Mouse (Mus musculus) kidney, embryonic 15.5 days (tissue): ENCODE data around the gene Colec11. TPM values are rescaled to one million over a fixed set of nuclear protein-coding genes. Genes with fewer than 3 reads are reported as not detected.

Experiments
- ATAC-seq: fragments of 200-750 bp; cut with Nextera tagmentation; replicated peaks from 2 replicates; pipeline ENCODE4 v1.8.0; 2017; ENCODE audit warnings: moderate TSS enrichment; ENCODE audit not compliant: low FRiP score
- H3K27ac ChIP-seq: fragments of 300-500 bp; sonication (generic); 2 replicates; pipeline ENCODE4 v1.5.1; 2015; ENCODE audit warnings: mild to moderate bottlenecking, inconsistent platforms
- H3K27me3 ChIP-seq: fragments of 300-500 bp; sonication (generic); 2 replicates; pipeline ENCODE4 v1.6.1; 2015; ENCODE audit warnings: inconsistent platforms
- H3K36me3 ChIP-seq: fragments of 300-500 bp; sonication (generic); 2 replicates; pipeline ENCODE4 v1.6.1; 2015; ENCODE audit warnings: inconsistent platforms
- H3K4me1 ChIP-seq: fragments of 300-500 bp; sonication (generic); 2 replicates; pipeline ENCODE4 v1.6.1; 2015; ENCODE audit warnings: inconsistent platforms
- H3K4me2 ChIP-seq: fragments of 300-500 bp; sonication (generic); 2 replicates; pipeline ENCODE4 v1.6.1; 2015; ENCODE audit warnings: moderate library complexity, mild to moderate bottlenecking, inconsistent platforms
- H3K4me3 ChIP-seq: fragments of 300-500 bp; sonication (generic); replicated peaks from 2 replicates; pipeline ENCODE4 v1.5.1; 2015; ENCODE audit warnings: mild to moderate bottlenecking, inconsistent platforms
- H3K9ac ChIP-seq: fragments of 300-500 bp; sonication (generic); 2 replicates; pipeline ENCODE4 v1.6.1; 2015; ENCODE audit warnings: mild to moderate bottlenecking, inconsistent platforms
- H3K9me3 ChIP-seq: fragments of 300-500 bp; sonication (generic); replicated peaks from 2 replicates; pipeline ENCODE4 v1.6.1; 2016; ENCODE audit warnings: inconsistent platforms
- WGBS: fragments of 180-500 bp; shearing (Covaris S2); methylation state at CpG from one replicate; pipeline ENCODE4 v1.1.7; 2015; ENCODE audit warnings: mixed read lengths; 5-methylcytosine and 5-hydroxymethylcytosine counted together
- polyA plus RNA-seq: library from polyadenylated mRNA; unstranded; fragments of >200 nt; fragmentation: Nextera tagmentation; extraction: Ambion mirVana; gene quantifications from 2 replicates; pipeline ENCODE4 v1.2.1, GENCODE M21; 2015

Gene Colec11
- polyA plus RNA-seq, 1 experiment from 2014 or later, result 4.8 TPM

GRCm38 (mm10) chr12:28598110-28598509 is 25.1 kb downstream of the Colec11 start:
- Histone ChIP-seq H3K36me3 (no peaks in the 10 kb centered on the region), H3K4me2 (no peak overlapping the region), H3K9ac (no peak overlapping the region), H3K27me3 (peaks cover 5% of the 10 kb centered on the region; the same call in 1 of the 2 replicates), H3K27ac (no peak overlapping the region), H3K4me1 (no peaks in the 10 kb centered on the region), H3K9me3 (no peaks in the 10 kb centered on the region), H3K4me3 (no peak overlapping the region)
- WGBS, result 34% methylated on average over 3 of the region's 3 CpGs
- ATAC-seq, result no peak

GRCm38 (mm10) chr12:28597699-28598098 is 25.5 kb downstream of the Colec11 start:
- Histone ChIP-seq H3K36me3 (no peaks in the 10 kb centered on the region), H3K27me3 (peaks cover 5% of the 10 kb centered on the region; the same call in 1 of the 2 replicates), H3K9me3 (no peaks in the 10 kb centered on the region), H3K9ac (no peak overlapping the region), H3K4me3 (no peak overlapping the region), H3K4me2 (no peak overlapping the region), H3K4me1 (no peaks in the 10 kb centered on the region), H3K27ac (no peak overlapping the region)
- WGBS, result 65% methylated on average over 9 of the region's 9 CpGs
- no peak for ATAC-seq

- no peak overlapping the region for H3K4me2 ChIP-seq
- H3K9me3 ChIP-seq, result no peaks in the 10 kb centered on the region
- no peak for ATAC-seq
- H3K9ac ChIP-seq, result no peak overlapping the region
- H3K4me3 ChIP-seq, result no peak overlapping the region
- H3K27ac ChIP-seq, result no peak overlapping the region
- no peaks in the 10 kb centered on the region for H3K27me3 ChIP-seq
- no peaks in the 10 kb centered on the region for H3K36me3 ChIP-seq
- H3K4me1 ChIP-seq, result no peaks in the 10 kb centered on the region
These were observed 26.3 kb downstream of the Colec11 start for GRCm38 (mm10) chr12:28596851-28597250.

- ATAC-seq, result no peak
- Histone ChIP-seq H3K9me3 (no peaks in the 10 kb centered on the region), H3K27me3 (peaks cover 17% of the 10 kb centered on the region), H3K4me3 (no peak overlapping the region), H3K36me3 (no peaks in the 10 kb centered on the region), H3K9ac (no peak overlapping the region), H3K4me1 (peaks cover 17% of the 10 kb centered on the region), H3K27ac (no peak overlapping the region), H3K4me2 (no peak overlapping the region)
- WGBS, result 45% methylated on average over 13 of the region's 13 CpGs
These were observed 32.7 kb downstream of the Colec11 start for GRCm38 (mm10) chr12:28590428-28590827.

- Histone ChIP-seq H3K4me2 (peak overlapping the region; percentile 66), H3K9ac (no peak overlapping the region), H3K4me1 (peaks cover 17% of the 10 kb centered on the region), H3K4me3 (peak overlapping the region; percentile 46), H3K9me3 (no peaks in the 10 kb centered on the region), H3K27me3 (peaks cover 17% of the 10 kb centered on the region), H3K36me3 (no peaks in the 10 kb centered on the region), H3K27ac (no peak overlapping the region)
- peak; percentile 95 for ATAC-seq
- 9% methylated on average over 24 of the region's 24 CpGs for WGBS
These were observed 33.9 kb downstream of the Colec11 start for GRCm38 (mm10) chr12:28589090-28589868.

GRCm38 (mm10) chr12:28587949-28588348 is 35.2 kb downstream of the Colec11 start:
- Histone ChIP-seq H3K27me3 (peaks cover 17% of the 10 kb centered on the region), H3K9ac (no peak overlapping the region), H3K36me3 (no peaks in the 10 kb centered on the region), H3K4me3 (no peak overlapping the region), H3K4me2 (no peak overlapping the region), H3K27ac (no peak overlapping the region), H3K4me1 (peaks cover 17% of the 10 kb centered on the region), H3K9me3 (no peaks in the 10 kb centered on the region)
- 81% methylated on average over 6 of the region's 6 CpGs for WGBS
- ATAC-seq, result no peak

- 0 out of 2 replicates have a peak, but pooled peaks cover 3% of the 10 kb centered on the region for H3K4me1 ChIP-seq
- no peak overlapping the region for H3K9ac ChIP-seq
- H3K4me2 ChIP-seq, result no peak overlapping the region
- H3K27me3 ChIP-seq, result peaks cover 9% of the 10 kb centered on the region; the same call in 1 of the 2 replicates
- no peak overlapping the region for H3K4me3 ChIP-seq
- ATAC-seq, result no peak
- H3K36me3 ChIP-seq, result no peaks in the 10 kb centered on the region
- no peak overlapping the region for H3K27ac ChIP-seq
- no peaks in the 10 kb centered on the region for H3K9me3 ChIP-seq
- WGBS, result 68% methylated on average over 3 of the region's 3 CpGs
These were observed 39.1 kb downstream of the Colec11 start for GRCm38 (mm10) chr12:28584036-28584435.

GRCm38 (mm10) chr12:28582423-28582822 is 40.8 kb downstream of the Colec11 start, which contains the start of gene Allc:
TSS of gene Allc (minus strand) at chr12:28582523.
- no peaks in the 10 kb centered on the region for H3K4me1 ChIP-seq
- no peak for ATAC-seq
- no peaks in the 10 kb centered on the region for H3K27me3 ChIP-seq
- H3K9me3 ChIP-seq, result no peaks in the 10 kb centered on the region
- no peak within 1 kb of the TSS for H3K9ac ChIP-seq
- H3K4me2 ChIP-seq, result no peak within 1 kb of the TSS
- no peaks in the 10 kb centered on the region for H3K36me3 ChIP-seq
- H3K27ac ChIP-seq, result no peak within 1 kb of the TSS
- WGBS, result 83% methylated on average over 8 of the region's 8 CpGs
- H3K4me3 ChIP-seq, result no peak within 1 kb of the TSS

GRCm38 (mm10) chr12:28579132-28579531 is 44.0 kb downstream of the Colec11 start:
- WGBS, result 33% methylated on average over 4 of the region's 4 CpGs
- Histone ChIP-seq H3K27me3 (no peaks in the 10 kb centered on the region), H3K36me3 (no peaks in the 10 kb centered on the region), H3K9me3 (no peaks in the 10 kb centered on the region), H3K4me3 (no peak overlapping the region), H3K4me1 (no peaks in the 10 kb centered on the region), H3K27ac (no peak overlapping the region), H3K4me2 (no peak overlapping the region), H3K9ac (no peak overlapping the region)
- no peak for ATAC-seq

GRCm38 (mm10) chr12:28578147-28578546 is 45.0 kb downstream of the Colec11 start:
- H3K9me3 ChIP-seq, result no peaks in the 10 kb centered on the region
- H3K27ac ChIP-seq, result no peak overlapping the region
- no peaks in the 10 kb centered on the region for H3K36me3 ChIP-seq
- H3K4me2 ChIP-seq, result no peak overlapping the region
- no peaks in the 10 kb centered on the region for H3K27me3 ChIP-seq
- WGBS, result 87% methylated on average over 3 of the region's 3 CpGs
- no peak overlapping the region for H3K9ac ChIP-seq
- ATAC-seq, result no peak
- H3K4me3 ChIP-seq, result no peak overlapping the region
- H3K4me1 ChIP-seq, result no peaks in the 10 kb centered on the region

GRCm38 (mm10) chr12:28575366-28576070 is 47.7 kb downstream of the Colec11 start:
- WGBS, result 65% methylated on average over 6 of the region's 6 CpGs
- no peak for ATAC-seq
- Histone ChIP-seq H3K4me1 (no peaks in the 10 kb centered on the region), H3K4me2 (no peak overlapping the region), H3K27ac (no peak overlapping the region), H3K27me3 (no peaks in the 10 kb centered on the region), H3K36me3 (no peaks in the 10 kb centered on the region), H3K4me3 (no peak overlapping the region), H3K9ac (no peak overlapping the region), H3K9me3 (no peaks in the 10 kb centered on the region)

- Histone ChIP-seq H3K4me2 (no peak overlapping the region), H3K9ac (no peak overlapping the region), H3K9me3 (no peaks in the 10 kb centered on the region), H3K4me1 (no peaks in the 10 kb centered on the region), H3K4me3 (no peak overlapping the region), H3K36me3 (no peaks in the 10 kb centered on the region), H3K27me3 (no peaks in the 10 kb centered on the region), H3K27ac (no peak overlapping the region)
- WGBS, result 85% methylated on average over 2 of the region's 2 CpGs
- no peak for ATAC-seq
These were observed 50.9 kb downstream of the Colec11 start for GRCm38 (mm10) chr12:28572241-28572640.
